Mouse (Mus musculus) limb, embryonic 14.5 days (tissue): ENCODE results near the gene Glyctk. TPM values are rescaled to one million over a fixed set of nuclear protein-coding genes. Genes with fewer than 3 reads are reported as not detected.

Experiments
- ATAC-seq: fragments of 200-750 bp; cut with Nextera tagmentation; 2 replicates; pipeline ENCODE4 v1.8.0; 2017; ENCODE audit warnings: low read depth, moderate number of reproducible peaks, moderate TSS enrichment; ENCODE audit not compliant: low FRiP score
- DNase-seq: peaks from one replicate; pipeline ENCODE4 v3.0.0-alpha.2; 2015; ENCODE audit warnings: low spot score
- H3K27ac ChIP-seq: fragments of 300-500 bp; sonication (generic); replicated peaks from 2 replicates; pipeline ENCODE4 v1.5.1; 2014; ENCODE audit warnings: low read depth, mild to moderate bottlenecking, low read length, moderate library complexity, mixed read lengths
- H3K27me3 ChIP-seq: fragments of 300-500 bp; sonication (generic); 2 replicates; pipeline ENCODE4 v1.6.1; 2014; ENCODE audit warnings: low read length, mixed read lengths; ENCODE audit not compliant: control insufficient read depth, insufficient read depth
- H3K36me3 ChIP-seq: fragments of 300-500 bp; sonication (generic); 2 replicates; pipeline ENCODE4 v1.6.1; 2014; ENCODE audit warnings: mild to moderate bottlenecking, low read length, moderate library complexity, mixed read lengths; ENCODE audit not compliant: control insufficient read depth, insufficient read depth
- H3K4me1 ChIP-seq: fragments of 300-500 bp; sonication (generic); 2 replicates; pipeline ENCODE4 v1.6.1; 2014; ENCODE audit warnings: antibody characterized with exemption, low read length, mixed read lengths; ENCODE audit not compliant: control insufficient read depth, insufficient read depth
- H3K4me2 ChIP-seq: fragments of 300-500 bp; sonication (generic); replicated peaks from 2 replicates; pipeline ENCODE4 v1.6.1; 2014; ENCODE audit warnings: low read depth, mild to moderate bottlenecking, low read length, moderate library complexity; ENCODE audit not compliant: severe bottlenecking
- H3K4me3 ChIP-seq: fragments of 300-500 bp; sonication (generic); replicated peaks from 2 replicates; pipeline ENCODE4 v1.5.1; 2014; ENCODE audit warnings: low read length
- H3K9ac ChIP-seq: fragments of 300-500 bp; sonication (generic); 2 replicates; pipeline ENCODE4 v1.6.1; 2014; ENCODE audit warnings: mild to moderate bottlenecking, low read depth, low read length, moderate library complexity; ENCODE audit not compliant: severe bottlenecking
- H3K9me3 ChIP-seq: fragments of 300-500 bp; sonication (generic); 2 replicates; pipeline ENCODE4 v1.6.1; 2016; ENCODE audit warnings: low read length; ENCODE audit not compliant: control insufficient read depth
- POLR2A ChIP-seq: fragments of 200-500 bp; IDR thresholded peaks from 2 replicates; pipeline ENCODE4 v1.8.0; 2012; ENCODE audit warnings: inconsistent platforms, mild to moderate bottlenecking, moderate library complexity, borderline replicate concordance; ENCODE audit not compliant: insufficient read depth, insufficient read length; ENCODE audit errors: extremely low read depth
- WGBS: fragments of 180-500 bp; shearing (Covaris S2); extraction: QIAGEN DNeasy Blood & Tissue Kit; methylation state at CpG from one replicate; pipeline ENCODE4 v1.1.7; 2014; 5-methylcytosine and 5-hydroxymethylcytosine counted together
- polyA plus RNA-seq, 2 experiments: library from polyadenylated mRNA; depleted of rRNA in 1 of 2; stranded (reverse) in 1 of 2; unstranded in 1 of 2; fragments of >200 nt; fragmentation: Nextera tagmentation in 1 of 2; extraction: Ambion mirVana in 1 of 2; gene quantifications; 2 replicates each; pipeline versions ENCODE4 v1.2.1 to v1.2.3; 2012 to 2014

The Glyctk gene
- polyA plus RNA-seq, 2 experiments, result 2.5 to 3.5 TPM

DNA sequence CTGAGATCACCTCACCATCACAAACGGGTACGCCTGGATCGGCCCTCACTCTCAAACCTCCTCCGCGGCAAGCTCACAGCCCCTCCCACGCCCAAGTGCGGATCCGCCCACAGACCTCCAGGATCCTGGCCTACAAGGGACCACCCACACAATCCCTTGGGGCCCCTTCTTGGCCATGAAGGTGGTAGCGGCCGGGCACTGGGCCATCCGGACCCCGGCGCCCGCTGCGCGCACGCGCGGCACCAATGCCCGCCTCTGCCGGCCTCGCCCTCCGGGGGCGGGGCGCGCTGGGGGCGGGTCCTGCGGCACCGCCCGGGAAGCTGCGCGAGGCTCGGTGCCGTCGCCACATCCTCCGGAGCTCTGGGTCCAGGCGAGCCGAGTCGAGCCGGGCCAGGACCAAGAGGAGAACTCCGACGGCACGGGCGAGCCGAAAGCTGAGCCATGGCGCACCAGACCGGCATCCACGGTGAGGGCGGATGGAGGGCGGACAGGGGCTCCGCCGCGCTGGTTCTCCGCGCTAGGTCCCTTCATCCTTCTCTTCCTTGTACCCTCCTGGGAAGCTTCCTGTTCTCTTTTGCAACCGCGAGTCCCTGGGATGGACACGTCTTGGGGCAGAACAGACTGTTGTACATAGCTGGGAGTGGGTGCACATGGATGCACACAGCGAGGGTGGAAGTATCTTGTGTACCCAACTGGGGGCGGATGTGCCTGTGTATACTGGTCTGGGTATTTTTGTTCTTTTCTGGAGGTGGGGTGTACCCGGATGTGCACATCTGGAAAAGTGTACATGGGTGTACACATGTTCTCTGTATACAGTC lies 45.1 kb upstream of the Glyctk start, which contains the start of gene Twf2:
Gene Twf2, plus strand, starts transcription at position 290 of the 818 bp plus-strand sequence.
- Histone ChIP-seq H3K9ac (peak within 1 kb of the TSS; percentile 69), H3K27me3 (no peaks in the 10 kb centered on the region), H3K4me3 (peak within 1 kb of the TSS; percentile 51), H3K9me3 (no peaks in the 10 kb centered on the region), H3K4me1 (peaks cover 18% of the 10 kb centered on the region), H3K36me3 (peaks cover 7% of the 10 kb centered on the region; the same call in 1 of the 2 replicates), H3K27ac (peak within 1 kb of the TSS; percentile 6; the same call in 1 of the 2 replicates), H3K4me2 (peak within 1 kb of the TSS; percentile 60)
- ATAC-seq (peak; percentile 90), DNase-seq (peak; percentile 96)
- TF ChIP-seq POLR2A, result peak; percentile 80
- WGBS, result 2% methylated on average over 46 of the region's 61 CpGs

DNA sequence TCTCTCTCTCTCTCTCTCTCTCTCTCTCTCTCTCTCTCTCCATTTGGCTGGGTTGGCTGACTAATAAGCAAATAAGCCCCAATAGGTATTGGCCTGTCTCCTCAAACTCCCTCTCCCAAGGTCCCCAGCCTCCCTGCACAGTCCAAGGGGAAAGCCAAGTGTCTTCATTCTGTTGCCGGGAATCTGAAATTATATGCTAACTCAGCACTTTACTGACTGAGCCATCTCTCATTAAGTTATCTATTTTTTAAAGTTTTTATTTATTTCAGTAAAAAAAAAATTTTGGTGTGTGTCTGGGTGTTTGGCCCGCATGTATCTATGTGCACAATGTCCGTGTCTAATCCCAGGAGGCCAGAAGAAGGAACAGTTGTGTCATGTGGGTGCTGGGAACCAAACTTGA lies 44.0 kb upstream of the Glyctk start:
- H3K4me1 ChIP-seq, result peaks cover 26% of the 10 kb centered on the region
- 90% methylated on average over 3 of the region's 3 CpGs for WGBS

DNA sequence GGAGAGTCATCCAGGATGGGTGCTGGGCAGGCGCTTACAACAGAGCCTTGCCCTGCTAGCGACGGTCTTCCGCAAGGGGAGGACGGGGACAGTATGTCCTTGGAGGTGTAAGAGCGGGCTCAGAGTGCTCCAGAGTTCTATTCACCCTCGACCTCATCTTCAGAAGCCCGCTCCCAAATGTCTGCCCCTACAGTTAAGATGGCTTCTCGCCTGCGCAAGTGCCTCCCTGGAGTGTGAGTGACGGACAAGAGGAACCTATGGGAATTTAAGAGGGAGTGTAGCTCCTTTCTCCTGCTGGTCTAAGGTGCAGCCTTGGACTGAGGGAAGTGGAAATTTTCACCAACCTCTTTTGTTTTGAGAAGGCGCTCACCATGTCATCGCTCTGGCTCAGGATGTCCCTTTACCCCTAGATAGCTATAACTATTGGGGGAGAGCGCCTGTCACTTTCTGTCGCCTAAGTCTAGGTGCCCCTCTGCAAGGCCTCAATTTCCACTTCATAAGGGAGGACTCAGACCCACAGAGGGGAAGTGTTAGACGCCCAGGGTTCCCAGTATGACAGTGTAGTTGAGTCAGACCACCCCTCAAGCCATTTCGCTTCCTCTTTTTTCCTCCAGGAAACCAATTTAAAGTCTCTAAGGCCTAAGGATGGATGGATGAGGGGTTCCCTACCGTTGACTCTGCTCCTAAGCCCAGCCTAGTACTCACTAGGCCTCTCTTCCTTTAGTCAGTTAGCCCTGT lies 41.8 kb upstream of the Glyctk start, which contains the start of gene Ppm1m:
Gene Ppm1m, minus strand, starts transcription at position 212 of the 738 bp plus-strand sequence.
- Histone ChIP-seq H3K27me3 (no peaks in the 10 kb centered on the region), H3K9me3 (no peaks in the 10 kb centered on the region), H3K36me3 (peaks cover 23% of the 10 kb centered on the region), H3K4me3 (peak within 1 kb of the TSS; percentile 66), H3K27ac (peak within 1 kb of the TSS; percentile 39; the same call in 1 of the 2 replicates), H3K9ac (peak within 1 kb of the TSS; percentile 76), H3K4me2 (peak within 1 kb of the TSS; percentile 56), H3K4me1 (peaks cover 26% of the 10 kb centered on the region)
- DNase-seq, result no peak
- no peak for ATAC-seq
- no peak for TF ChIP-seq POLR2A
- WGBS, result 47% methylated on average over 18 of the region's 18 CpGs

More for the DNA sequence above, 44.0 kb upstream of the Glyctk start:
- Histone ChIP-seq H3K36me3 (peaks cover 5% of the 10 kb centered on the region; the same call in 1 of the 2 replicates), H3K4me3 (0 out of 2 replicates have a peak overlapping the region, but pooled peaks have one; percentile 51), H3K9ac (no peak overlapping the region), H3K27me3 (no peaks in the 10 kb centered on the region), H3K27ac (no peak overlapping the region), H3K4me2 (peak overlapping the region; percentile 60; the same call in 1 of the 2 replicates), H3K9me3 (no peaks in the 10 kb centered on the region)
- no peak for TF ChIP-seq POLR2A
- ATAC-seq, result no peak
- DNase-seq, result no peak

DNA sequence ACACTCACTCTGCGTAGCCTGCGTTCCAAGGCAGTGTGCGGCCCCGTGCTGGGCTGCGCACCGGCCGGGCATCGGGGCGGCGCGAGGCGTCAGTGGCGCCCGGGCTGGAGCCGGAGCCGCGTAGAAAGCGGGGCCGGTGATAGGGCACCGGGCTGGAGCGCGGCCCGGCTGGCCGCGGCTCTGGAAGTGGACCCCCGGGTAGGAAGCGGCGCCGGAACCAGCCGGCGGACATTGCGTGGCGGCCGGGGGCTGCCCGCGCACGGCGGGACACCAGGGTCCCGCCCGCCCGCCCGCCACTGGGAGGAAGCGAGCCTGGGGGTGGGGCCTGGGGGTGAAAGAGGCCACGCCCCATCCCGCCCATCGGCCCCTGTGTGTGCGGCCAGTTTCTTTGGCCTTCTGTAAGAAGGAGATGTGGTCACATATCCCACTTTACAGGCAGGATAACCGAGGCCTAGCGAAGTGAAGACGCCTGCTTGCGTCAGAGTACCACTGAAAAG lies 41.1 kb upstream of the Glyctk start:
- no peaks in the 10 kb centered on the region for H3K27me3 ChIP-seq
- no peak for TF ChIP-seq POLR2A
- peak overlapping the region; percentile 39; the same call in 1 of the 2 replicates for H3K27ac ChIP-seq
- H3K4me3 ChIP-seq, result peak overlapping the region; percentile 66
- H3K9me3 ChIP-seq, result no peaks in the 10 kb centered on the region
- WGBS, result 0% methylated on average over 17 of the region's 51 CpGs
- peak overlapping the region; percentile 76 for H3K9ac ChIP-seq
- peaks cover 30% of the 10 kb centered on the region for H3K36me3 ChIP-seq
- peak; percentile 52 for DNase-seq
- H3K4me2 ChIP-seq, result peak overlapping the region; percentile 56
- H3K4me1 ChIP-seq, result peaks cover 24% of the 10 kb centered on the region
- ATAC-seq, result peak; percentile 64

DNA sequence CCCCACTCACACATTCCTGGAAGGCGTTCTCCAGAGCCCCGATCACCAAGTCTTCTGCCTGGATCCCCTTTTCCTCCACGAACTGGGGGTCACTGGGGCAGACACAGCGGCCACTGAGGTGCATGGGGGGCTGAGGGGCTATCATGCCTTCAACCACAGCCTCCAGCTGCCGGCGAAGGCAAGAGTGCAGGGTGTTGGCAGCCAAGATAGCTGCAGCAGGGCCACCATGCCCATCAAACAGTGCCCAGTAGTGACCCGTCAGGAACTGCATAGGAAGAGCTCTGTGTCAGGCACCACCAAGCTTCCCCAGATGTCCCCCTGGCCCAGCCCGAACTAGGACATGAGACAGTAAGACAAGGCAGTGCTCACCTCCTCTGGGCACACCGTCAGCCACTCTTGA lies 39.8 kb upstream of the Glyctk start:
- no peaks in the 10 kb centered on the region for H3K9me3 ChIP-seq
- 86% methylated on average over 9 of the region's 9 CpGs for WGBS
- TF ChIP-seq POLR2A, result no peak
- DNase-seq (no peak), ATAC-seq (no peak)
- H3K27ac ChIP-seq, result no peak overlapping the region
- H3K4me1 ChIP-seq, result peaks cover 17% of the 10 kb centered on the region
- peak overlapping the region; percentile 56; the same call in 1 of the 2 replicates for H3K4me2 ChIP-seq
- peaks cover 32% of the 10 kb centered on the region for H3K36me3 ChIP-seq
- H3K27me3 ChIP-seq, result no peaks in the 10 kb centered on the region
- no peak overlapping the region for H3K9ac ChIP-seq
- no peak overlapping the region for H3K4me3 ChIP-seq
